Mouse (Mus musculus) thymus, postnatal 14 days (tissue): Measurements from ENCODE around the gene Stk19.
A peak's percentile ranks its signal among the peaks of the same experiment; 100 is the strongest.

Experiments
- DNase-seq: peaks from one replicate; pipeline ENCODE4 v3.0.0; 2021

Gene Stk19

GRCm38 (mm10) chr17:34796311-34797140 lies 40.2 kb downstream of the Stk19 start:
- DNase-seq: no peak

GRCm38 (mm10) chr17:34795633-34796032 lies 41.1 kb downstream of the Stk19 start:
- peak; percentile 33 for DNase-seq

- no peak for DNase-seq
Measured at GRCm38 (mm10) chr17:34795016-34795415, 41.7 kb downstream of the Stk19 start.

- no peak for DNase-seq
Measured at GRCm38 (mm10) chr17:34777680-34778325, 58.9 kb downstream of the Stk19 start.
